Mouse (Mus musculus): ENCODE data around the gene Cdk5rap1. TPM values are rescaled to one million over a fixed set of nuclear protein-coding genes. Genes with fewer than 3 reads are reported as not detected.

Gene Cdk5rap1
- 18.1 TPM for polyA plus RNA-seq (2021)

DNA sequence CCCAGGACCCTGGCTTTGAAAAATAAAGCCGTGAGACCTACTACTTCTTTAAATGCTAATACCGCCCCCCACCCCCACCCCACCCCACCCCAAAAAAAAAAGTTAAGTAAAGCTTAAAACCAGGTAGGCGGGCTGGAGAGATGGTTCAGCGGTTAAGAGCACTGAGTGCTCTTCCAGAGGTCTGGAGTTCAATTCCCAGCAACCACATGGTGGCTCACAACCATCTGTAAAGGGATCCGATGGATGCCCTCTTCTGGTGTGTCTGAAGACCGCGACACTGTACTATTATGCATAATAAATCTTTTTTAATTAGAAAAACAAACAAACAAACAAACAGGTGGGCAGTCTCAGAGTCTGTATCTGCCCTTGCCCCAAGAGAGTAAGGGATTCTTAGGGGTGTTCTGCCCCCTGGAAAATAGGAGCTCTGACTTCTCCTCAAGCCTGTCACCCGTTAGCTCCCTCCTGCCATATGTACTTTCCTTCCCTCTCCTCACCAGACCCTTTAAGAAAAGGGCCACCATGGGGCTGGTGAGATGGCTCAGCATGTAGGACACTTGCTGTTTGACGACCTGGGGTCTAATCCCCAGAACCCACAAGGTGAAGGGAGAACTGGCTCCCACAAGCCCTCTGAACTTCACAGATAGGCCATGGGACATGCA lies at the start of gene Cdk5rap1:
Gene Cdk5rap1, minus strand, starts transcription at position 169 of the 659 bp plus-strand sequence.
- ChIA-PET POLR2A (interaction anchor here (0.6 to 1.3 kb wide), 2 partner anchors 17 to 185 kb away, joined by 3 read pairs; no protein-coding TSS in a partner anchor), CTCF (interaction anchor here (0.7 to 1.5 kb wide), 7 partner anchors 9 to 35 kb away, joined by 3 to 4 read pairs (median 3); partner anchors contain the start of gene Snta1)
- ATAC-seq (no peak), DNase-seq (ENCODE audit: low read depth, low spot score) (no peak)
- in situ Hi-C loops (cut with MboI; ENCODE audit: low pct_unique_long_range_greater_than_20kb), result loop anchor here (5.0 kb wide), 1 partner anchor 161 kb away; no protein-coding TSS in a partner anchor
- TF ChIP-seq CTCF (IDR thresholded peaks at IDR 0.05), result peak; percentile 39
- H3K27me3 ChIP-seq, result no peaks in the 10 kb centered on the region

DNA sequence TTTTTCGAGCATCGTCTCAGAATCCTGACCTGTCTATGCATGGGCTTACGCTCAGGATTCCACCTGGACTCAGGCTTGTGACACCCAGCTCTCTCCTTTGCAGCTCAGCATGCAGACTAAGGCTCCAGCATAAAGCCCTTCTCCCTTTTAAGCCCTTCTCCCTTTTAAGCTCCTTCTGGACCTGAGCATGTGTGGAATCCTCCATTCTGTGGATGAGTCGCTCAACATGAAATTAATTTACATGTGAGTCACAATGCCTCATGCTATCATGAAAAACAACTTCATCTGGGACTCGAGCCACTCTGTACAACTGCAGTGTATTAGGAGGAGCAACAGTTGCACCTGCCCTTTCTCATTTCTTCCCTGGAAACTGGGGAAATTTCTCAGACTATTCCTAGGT lies 49.4 kb upstream of the Cdk5rap1 start:
- no peak for TF ChIP-seq CTCF (IDR thresholded peaks at IDR 0.05)
- POLR2A ChIA-PET, result no interaction called here
- in situ Hi-C loops (cut with MboI; ENCODE audit: low pct_unique_long_range_greater_than_20kb), result loop anchor here (25.0 kb wide), 1 partner anchor 515 kb away; no protein-coding TSS in a partner anchor

DNA sequence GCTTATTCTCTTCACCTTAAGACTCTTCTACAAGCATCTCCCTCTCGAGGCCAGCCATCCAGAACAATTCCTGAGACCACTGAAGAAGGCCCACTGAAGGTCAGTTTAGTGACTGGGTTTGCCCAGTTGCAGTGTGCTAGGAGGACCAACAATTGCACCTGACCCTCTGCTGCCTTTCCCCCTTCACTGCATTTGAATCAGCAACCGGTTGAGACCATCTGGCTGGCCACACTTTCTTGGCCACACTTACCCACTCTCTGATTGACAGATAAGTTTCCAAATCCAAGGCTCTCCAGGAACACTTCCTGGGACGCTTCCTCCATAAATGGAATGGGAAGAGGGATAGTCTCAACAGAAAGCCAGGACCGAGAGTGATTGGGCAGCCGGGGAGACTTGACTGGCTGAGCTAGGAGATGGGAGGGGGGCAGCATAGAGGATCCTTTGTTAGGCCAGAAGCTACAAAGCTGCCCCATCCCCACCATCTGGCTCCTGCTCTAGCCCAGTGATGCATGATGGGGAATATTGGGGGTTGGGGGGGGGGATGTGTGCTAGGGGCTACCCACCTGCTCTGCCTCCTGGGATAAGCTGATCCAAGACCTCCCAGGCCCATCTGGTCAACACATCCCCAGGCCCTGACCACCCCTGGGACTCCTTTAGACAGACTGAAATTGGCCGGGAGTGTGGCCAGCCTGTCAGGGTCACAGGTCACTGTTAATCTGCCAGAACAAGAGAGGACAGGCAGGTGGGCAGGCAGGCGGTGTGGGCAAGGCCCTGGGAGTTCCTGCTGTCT lies 48.3 kb upstream of the Cdk5rap1 start:
- ATAC-seq, result no peak
- no peak for DNase-seq (ENCODE audit: low read depth, low spot score)
- no peak for TF ChIP-seq CTCF (IDR thresholded peaks at IDR 0.05)
- in situ Hi-C loops (cut with MboI; ENCODE audit: low pct_unique_long_range_greater_than_20kb), result loop anchor here (25.0 kb wide), 1 partner anchor 516 kb away; no protein-coding TSS in a partner anchor
- ChIA-PET CTCF (interaction anchor here (0.9 to 1.5 kb wide), 2 partner anchors 9 to 12 kb away, joined by 4 to 5 read pairs; no protein-coding TSS in a partner anchor), POLR2A (no interaction called here)
- no peaks in the 10 kb centered on the region for H3K27me3 ChIP-seq

More for the DNA sequence above, 49.4 kb upstream of the Cdk5rap1 start:
- DNase-seq (ENCODE audit: low read depth, low spot score), result no peak
- peak; percentile 12 for ATAC-seq
- no peaks in the 10 kb centered on the region for H3K27me3 ChIP-seq
- CTCF ChIA-PET, result interaction anchor here (0.7 to 0.9 kb wide), 2 partner anchors 11 to 117 kb away, joined by 3 to 4 read pairs; no protein-coding TSS in a partner anchor

DNA sequence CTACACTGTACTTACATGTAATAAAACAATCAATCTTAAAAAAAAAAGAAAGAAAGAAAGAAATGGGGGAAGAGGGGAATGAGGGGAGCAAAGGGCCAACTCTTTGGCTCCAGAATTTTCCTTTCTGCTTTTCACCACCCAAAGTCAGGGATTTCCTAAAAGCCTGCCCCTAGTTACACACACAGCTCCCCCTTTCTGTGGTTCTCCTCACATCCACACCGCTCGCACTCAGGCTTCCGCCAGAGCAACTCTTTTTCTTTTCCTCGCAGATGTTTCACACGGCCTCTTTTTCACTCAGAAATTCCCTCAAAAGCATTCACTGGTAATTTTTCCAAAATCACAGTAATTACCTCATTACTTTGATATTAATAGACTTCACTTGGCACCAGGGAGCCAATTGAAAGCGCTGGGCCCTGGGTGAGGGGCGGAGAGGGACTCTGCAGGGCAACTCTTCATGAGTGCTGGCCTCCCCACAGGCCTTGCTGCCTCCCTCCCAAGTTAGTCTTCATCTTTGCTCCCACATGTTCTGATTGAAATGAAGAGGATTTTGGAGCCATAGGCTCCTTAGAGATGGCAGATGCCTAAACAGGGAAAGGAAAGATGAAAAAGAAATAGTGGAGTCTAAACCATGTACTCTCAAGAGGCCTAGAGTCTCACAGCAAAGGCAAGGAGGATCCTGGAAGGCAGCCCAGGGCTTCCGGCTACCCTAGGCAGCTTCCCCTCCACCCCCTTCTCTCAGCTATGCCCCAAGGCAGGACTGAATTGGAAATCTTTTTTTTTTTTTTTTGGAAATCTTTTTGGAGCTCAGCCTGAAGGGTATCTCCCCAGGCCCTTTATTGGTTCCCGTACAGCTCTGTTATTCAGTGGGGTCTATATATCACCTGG lies 47.1 kb upstream of the Cdk5rap1 start:
- TF ChIP-seq CTCF (IDR thresholded peaks at IDR 0.05), result no peak
- H3K27me3 ChIP-seq, result no peaks in the 10 kb centered on the region
- POLR2A ChIA-PET, result interaction anchor here (0.6 to 0.7 kb wide), 3 partner anchors 10 to 167 kb away, joined by 3 read pairs; no protein-coding TSS in a partner anchor
- ATAC-seq (no peak), DNase-seq (ENCODE audit: low read depth, low spot score) (no peak)
- CTCF ChIA-PET, result interaction anchor here (1.5 to 1.7 kb wide), 2 partner anchors 9 to 10 kb away, joined by 5 to 8 read pairs; no protein-coding TSS in a partner anchor
- in situ Hi-C loops (cut with MboI; ENCODE audit: low pct_unique_long_range_greater_than_20kb), result loop anchor here (5.0 to 25.0 kb wide), 2 partner anchors 122 to 517 kb away; no protein-coding TSS in a partner anchor

DNA sequence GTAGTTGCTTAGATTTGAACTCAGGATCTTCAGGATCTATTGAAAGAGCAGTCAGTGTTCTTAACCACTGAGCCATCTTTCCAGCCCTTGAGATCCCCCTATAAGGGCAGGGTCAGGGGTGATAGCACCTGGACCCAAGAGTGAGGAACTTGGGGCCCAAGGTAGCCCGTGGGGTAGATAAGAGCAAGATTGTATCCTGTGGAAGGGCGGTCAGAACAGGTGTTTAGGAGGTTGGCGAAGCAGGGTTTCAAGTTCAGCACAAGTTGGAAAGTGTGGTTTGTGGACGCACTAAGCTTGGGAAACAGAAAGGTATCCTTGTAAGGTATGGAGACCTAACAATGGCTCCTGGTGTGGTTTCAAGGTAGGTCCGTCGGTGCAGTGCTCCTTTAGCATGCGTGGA lies 45.2 kb upstream of the Cdk5rap1 start:
- DNase-seq (ENCODE audit: low read depth, low spot score) (no peak), ATAC-seq (no peak)
- in situ Hi-C loops (cut with MboI; ENCODE audit: low pct_unique_long_range_greater_than_20kb), result loop anchor here (5.0 to 25.0 kb wide), 2 partner anchors 124 to 519 kb away; no protein-coding TSS in a partner anchor
- TF ChIP-seq CTCF (IDR thresholded peaks at IDR 0.05), result no peak
- no peaks in the 10 kb centered on the region for H3K27me3 ChIP-seq
- CTCF ChIA-PET, result interaction anchor here (1.3 to 2.0 kb wide), 5 partner anchors 8 to 184 kb away, joined by 4 to 8 read pairs (median 4); no protein-coding TSS in a partner anchor
- POLR2A ChIA-PET, result no interaction called here

DNA sequence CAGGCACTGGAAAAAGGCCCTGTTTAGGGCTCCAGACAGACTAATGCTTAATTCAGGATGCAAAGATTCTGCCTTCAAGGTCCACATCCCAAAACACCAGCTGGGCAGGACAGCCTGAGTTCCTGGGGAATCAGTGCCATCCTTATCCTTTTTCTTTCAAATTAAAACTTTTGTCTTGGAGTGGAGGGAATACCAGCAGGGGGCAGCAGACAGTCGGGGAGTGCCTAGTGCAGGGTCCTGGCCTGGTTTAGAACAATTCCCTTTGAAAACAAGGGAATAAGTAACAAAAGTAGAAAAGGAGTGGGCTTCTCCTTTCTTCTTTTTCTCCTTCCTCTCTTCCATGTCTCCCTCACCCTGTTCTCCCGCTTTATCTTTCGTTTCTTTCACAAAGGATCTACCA lies 44.3 kb upstream of the Cdk5rap1 start:
- ChIA-PET CTCF (interaction anchor here (1.3 to 2.0 kb wide), 5 partner anchors 9 to 184 kb away, joined by 4 to 7 read pairs (median 4); partner anchors contain the start of gene Cbfa2t2), POLR2A (no interaction called here)
- ATAC-seq, result peak; percentile 51
- H3K27me3 ChIP-seq, result no peaks in the 10 kb centered on the region
- no peak for DNase-seq (ENCODE audit: low read depth, low spot score)
- in situ Hi-C loops (cut with MboI; ENCODE audit: low pct_unique_long_range_greater_than_20kb), result loop anchor here (5.0 to 25.0 kb wide), 2 partner anchors 125 to 520 kb away; no protein-coding TSS in a partner anchor
- TF ChIP-seq CTCF (IDR thresholded peaks at IDR 0.05), result peak; percentile 91

DNA sequence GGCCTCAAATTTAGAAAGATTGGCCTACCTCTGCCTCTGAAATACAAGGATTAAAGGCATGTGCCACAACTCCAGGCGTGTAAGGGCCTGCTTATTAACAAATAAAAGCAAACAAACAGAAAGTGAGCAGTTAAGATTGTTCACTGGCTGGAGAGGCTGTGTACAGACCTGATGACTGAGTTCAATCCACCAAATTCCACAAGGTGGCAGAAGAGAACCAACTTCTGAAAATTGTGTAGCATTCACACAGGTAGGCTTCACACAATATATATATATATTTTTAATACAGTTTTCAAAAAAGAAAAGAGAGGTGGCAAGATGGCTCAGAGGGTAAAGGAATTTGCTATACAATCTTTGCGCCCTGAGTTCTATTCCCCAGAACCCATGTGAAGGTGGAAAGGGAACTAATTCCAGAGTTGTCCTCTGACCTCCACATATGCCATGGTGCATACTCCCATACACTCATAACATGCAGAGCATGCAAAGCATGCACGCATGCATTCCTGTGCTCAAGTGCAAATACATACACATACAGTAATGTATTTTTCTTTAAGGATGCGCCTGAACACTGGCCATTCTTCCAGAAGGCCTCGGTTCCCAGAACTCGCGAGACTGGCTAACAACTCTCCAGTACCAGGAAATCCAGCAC lies 39.3 kb upstream of the Cdk5rap1 start:
- in situ Hi-C loops (cut with MboI; ENCODE audit: low pct_unique_long_range_greater_than_20kb), result loop anchor here (5.0 to 25.0 kb wide), 2 partner anchors 180 to 525 kb away; no protein-coding TSS in a partner anchor
- peak; percentile 73 for TF ChIP-seq CTCF (IDR thresholded peaks at IDR 0.05)
- DNase-seq (ENCODE audit: low read depth, low spot score) (no peak), ATAC-seq (no peak)
- ChIA-PET POLR2A (no interaction called here), CTCF (interaction anchor here (0.7 to 1.4 kb wide), 4 partner anchors 22 to 201 kb away, joined by 3 to 5 read pairs (median 4); partner anchors contain the start of genes 4930519P11Rik and Zfp341)
- no peaks in the 10 kb centered on the region for H3K27me3 ChIP-seq

DNA sequence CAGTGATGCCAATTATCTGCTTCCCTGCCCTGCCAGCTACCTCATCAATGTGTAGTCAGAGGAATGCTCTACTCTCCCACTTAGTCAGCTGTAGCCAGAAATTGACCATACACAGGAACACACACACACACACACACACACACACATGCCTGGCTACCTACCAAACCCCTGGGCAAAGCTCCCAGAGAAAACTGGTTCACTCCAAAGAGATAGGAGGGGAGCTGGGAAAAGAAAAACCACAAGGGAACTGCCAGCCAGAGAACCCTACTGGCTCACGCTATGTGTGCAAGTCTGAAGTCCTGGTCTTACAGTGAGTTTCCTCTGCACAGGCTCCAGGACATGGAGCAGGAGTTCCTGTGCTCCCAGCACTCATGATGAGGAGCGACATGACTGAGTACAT lies 37.5 kb upstream of the Cdk5rap1 start:
- ChIA-PET CTCF (interaction anchor here (1.4 to 1.5 kb wide), 4 partner anchors 21 to 203 kb away, joined by 4 to 5 read pairs (median 4); partner anchors contain the start of genes 4930519P11Rik, Pxmp4 and Zfp341), POLR2A (interaction anchor here (0.6 to 1.0 kb wide), 2 partner anchors 133 to 203 kb away, joined by 3 read pairs; partner anchors contain the start of genes 4930519P11Rik and Zfp341)
- H3K27me3 ChIP-seq, result no peaks in the 10 kb centered on the region
- TF ChIP-seq CTCF (IDR thresholded peaks at IDR 0.05), result peak; percentile 17
- ATAC-seq, result peak; percentile 48
- DNase-seq (ENCODE audit: low read depth, low spot score), result peak; percentile 84
- in situ Hi-C loops (cut with MboI; ENCODE audit: low pct_unique_long_range_greater_than_20kb), result loop anchor here (5.0 to 25.0 kb wide), 2 partner anchors 182 to 527 kb away; no protein-coding TSS in a partner anchor
